Mouse (Mus musculus): Measurements from ENCODE around the gene Csf2rb2. TPM values are rescaled to one million over a fixed set of nuclear protein-coding genes. Genes with fewer than 3 reads are reported as not detected.

Csf2rb2 gene
- total RNA-seq, 1 experiment from 2014 or later, result 7.3 TPM

Other genes with a start within 250 kb of the Csf2rb2 start
- not detected in 2 replicates for gene Cacng2, start 185.7 kb downstream of the Csf2rb2 start, total RNA-seq (2017)
- gene Ift27, start 131.6 kb downstream of the Csf2rb2 start, total RNA-seq (2017), result 5.5 and 7.6 TPM in 2 replicates
- not detected in 2 replicates for gene Pvalb, start 99.3 kb downstream of the Csf2rb2 start, total RNA-seq (2017)
- 225 and 254 TPM in 2 replicates for gene Ncf4, start 60.9 kb downstream of the Csf2rb2 start, total RNA-seq (2017)
- gene Csf2rb, start 20.0 kb upstream of the Csf2rb2 start, total RNA-seq (2017), result 214 and 217 TPM in 2 replicates
- gene Tex33, start 90.2 kb upstream of the Csf2rb2 start, total RNA-seq (2017), result not detected in 2 replicates
- 3.1 and 3.4 TPM in 2 replicates for gene Tst, start 100.2 kb upstream of the Csf2rb2 start, total RNA-seq (2017)
- 9.4 and 11.8 TPM in 2 replicates for gene Mpst, start 100.7 kb upstream of the Csf2rb2 start, total RNA-seq (2017)
- not detected in 2 replicates for gene Kctd17, start 122.8 kb upstream of the Csf2rb2 start, total RNA-seq (2017)
- not detected in 2 replicates for gene Tmprss6, start 162.9 kb upstream of the Csf2rb2 start, total RNA-seq (2017)
- gene Il2rb, start 189.6 kb upstream of the Csf2rb2 start, total RNA-seq (2017), result 5.7 and 5.9 TPM in 2 replicates
- gene C1qtnf6, start 225.7 kb upstream of the Csf2rb2 start, total RNA-seq (2017), result 0.23 TPM in 1 of 2 replicates, not detected in the other
- not detected in 2 replicates for gene Sstr3, start 239.0 kb upstream of the Csf2rb2 start, total RNA-seq (2017)